Mouse (Mus musculus): ENCODE results near the gene Rbx1.
"Not testable (repeated sequence)": the region's sequence is repeated elsewhere in the genome, so short reads cannot be mapped to it uniquely, and the experiment has no call there.

Rbx1 gene

DNA sequence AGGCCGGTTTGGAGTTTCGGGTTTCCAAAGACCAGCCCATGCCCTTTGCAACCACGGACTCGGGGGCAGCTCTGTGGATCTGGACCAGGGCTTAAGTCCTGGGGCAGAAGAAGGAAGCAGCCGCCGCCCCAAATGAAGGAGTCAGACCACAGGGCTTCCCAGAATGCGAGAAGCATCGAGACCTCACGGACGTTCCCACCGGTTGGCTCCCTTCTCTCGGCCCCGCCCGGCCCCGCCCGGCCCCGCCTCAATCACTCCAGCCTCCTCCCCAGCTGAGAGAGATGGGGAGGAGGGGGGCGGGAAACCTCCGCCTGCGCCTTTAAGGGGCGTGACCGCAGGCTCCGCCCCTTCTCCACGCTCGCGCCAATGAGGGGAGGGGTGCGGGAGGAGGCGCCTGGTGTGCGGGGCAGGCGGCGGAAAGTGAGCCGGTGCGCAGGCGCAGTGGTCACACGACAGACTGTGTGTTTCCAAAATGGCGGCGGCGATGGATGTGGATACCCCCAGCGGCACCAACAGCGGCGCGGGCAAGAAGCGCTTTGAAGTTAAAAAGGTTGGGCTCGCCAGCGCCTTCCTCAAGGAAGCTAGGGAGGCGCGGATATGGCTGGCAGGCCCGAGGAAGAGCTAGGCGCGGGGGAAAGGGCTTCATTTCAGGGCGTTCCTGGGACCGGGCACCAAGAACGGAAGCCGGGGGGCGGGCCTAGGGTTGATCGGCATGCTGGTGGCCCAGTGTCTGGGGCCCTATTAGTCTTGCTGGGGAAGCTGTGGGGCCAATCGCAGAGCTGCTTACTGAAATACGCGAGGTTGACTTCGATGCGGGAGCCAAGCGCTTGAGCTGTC, at the start of gene Rbx1:
TSS of gene Rbx1 (plus strand) at position 396 of the 837 bp plus-strand sequence.
- peak; percentile 97 for DNase-seq (ENCODE audit: low spot score)

DNA sequence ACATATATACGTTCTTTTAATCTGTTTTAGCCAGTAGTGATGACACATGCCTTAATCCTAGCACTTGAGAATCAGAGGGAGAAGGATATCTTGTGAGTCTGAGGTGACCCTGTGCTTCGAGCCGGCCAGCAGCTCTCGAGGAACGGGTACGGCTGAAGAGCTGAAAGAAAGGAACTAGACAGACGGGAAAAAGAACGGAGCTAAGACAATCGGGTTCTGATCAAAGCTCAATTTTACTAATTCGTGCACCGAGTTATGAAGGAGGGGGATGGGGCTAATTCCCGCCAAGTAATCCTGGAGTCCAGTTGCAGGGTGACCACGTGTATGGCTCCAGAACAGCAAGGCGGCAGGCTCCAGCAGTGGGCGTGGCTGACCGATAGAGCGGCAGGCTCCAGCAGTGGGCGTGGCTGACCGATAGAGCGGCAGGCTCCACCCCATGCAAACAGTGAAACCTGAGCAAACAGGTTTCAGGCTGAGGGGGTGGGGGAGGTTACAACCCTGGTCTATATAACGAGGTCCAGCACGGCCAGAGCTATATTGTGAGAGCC, 49.3 kb upstream of the Rbx1 start:
- not testable (repeated sequence) for DNase-seq (ENCODE audit: low spot score)

DNA sequence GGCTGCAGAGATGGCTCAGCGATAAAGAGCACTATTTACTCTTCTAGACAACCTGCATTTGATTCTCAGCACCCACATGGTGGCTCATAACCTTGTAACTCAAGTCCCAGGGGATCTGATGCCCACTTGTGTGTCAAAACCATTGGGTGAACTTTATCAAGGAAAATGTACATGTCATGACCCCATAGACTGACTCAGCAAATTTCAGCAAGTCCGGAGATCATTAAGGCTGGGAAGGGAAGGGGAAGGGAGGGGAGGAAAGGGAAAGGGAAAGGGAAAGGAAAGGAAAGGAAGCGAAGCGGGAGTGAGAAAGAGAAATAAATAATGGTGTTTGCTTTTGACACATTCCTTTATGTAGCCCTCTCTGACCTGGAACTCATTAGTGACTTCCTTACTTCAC, 48.0 kb upstream of the Rbx1 start:
- DNase-seq (ENCODE audit: low spot score): no peak

DNA sequence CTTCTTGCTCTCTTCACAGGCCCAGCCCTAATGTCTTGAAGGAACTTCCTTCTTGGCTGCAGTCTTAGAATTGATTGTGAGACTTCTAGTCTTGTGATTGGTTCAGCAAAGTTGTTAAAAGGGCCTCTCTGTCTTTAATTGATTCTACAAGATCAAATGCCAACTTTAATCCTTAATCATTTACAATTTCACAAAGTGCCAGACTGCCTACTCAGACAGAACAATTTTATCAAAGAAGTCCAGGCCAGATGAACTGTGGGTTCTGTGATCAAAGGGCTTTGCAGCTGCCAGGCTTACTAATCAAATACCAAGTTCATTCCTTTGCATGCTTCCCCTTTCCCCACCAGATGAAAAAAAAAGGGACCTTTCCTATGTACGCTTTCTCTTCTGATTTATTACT, 44.6 kb upstream of the Rbx1 start:
- no peak for DNase-seq (ENCODE audit: low spot score)

DNA sequence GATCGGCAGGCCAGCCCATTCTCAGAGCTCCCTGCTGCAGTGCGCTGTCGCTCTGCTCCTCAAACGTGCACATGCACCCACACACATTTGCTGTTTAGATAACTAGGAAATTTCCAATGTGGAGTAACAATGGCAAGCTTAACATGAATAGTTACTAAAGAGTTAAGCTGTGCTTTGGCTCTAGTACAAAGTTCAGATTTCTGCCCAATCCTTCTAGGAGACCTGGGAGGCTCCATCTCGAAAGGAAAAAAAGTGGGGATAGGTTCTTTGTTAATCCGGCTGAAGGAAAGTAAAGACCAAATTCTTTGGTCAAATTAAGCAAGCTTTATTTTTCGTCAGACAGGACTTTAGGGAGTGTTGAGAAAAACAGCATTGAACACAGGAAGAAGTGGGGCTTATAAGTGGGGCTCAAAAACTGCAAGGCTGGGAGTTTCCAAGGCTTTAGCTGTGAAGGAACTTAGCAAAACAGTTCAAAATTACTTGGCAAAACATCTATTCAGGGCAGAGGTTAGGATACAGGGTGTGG, 43.9 kb upstream of the Rbx1 start:
- DNase-seq (ENCODE audit: low spot score): no peak

DNA sequence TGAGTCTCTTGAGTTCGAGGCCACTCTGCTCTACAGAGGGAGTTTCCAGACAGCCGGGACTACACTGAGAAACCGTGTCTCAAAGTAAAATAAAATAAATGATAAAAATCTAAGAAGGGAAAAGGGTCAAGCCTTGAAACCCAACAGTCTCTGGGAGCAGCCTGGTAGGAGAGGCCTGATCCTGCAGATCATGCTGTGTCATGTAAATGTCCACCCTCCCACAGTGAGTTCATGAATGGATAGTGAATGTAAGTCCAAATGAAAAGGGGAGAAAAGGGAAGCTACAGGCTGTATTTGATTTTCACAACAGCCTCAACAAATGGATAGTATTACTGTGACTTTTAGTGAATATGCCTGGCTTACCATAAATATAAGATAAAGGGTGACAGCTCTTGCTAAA, 40.8 kb upstream of the Rbx1 start:
- no peak for DNase-seq (ENCODE audit: low spot score)

DNA sequence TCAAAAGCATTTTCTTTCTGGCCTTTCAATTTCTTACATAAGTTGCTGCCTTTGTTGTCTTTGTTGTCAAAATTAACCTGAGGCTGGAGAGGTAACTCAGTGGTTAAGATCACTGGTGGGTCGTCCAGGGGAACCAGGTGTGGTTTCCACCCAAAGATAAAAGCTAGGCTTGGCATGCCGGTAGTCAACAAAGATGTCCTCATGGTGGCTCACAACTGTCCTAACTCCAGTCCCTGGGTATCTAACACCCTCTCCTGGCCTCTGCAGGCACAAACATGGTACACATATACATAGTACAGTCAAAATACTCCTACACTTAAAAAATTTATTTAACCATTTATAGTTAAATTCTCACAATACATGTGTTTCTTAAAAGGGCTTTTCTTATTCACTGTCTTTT, 38.1 kb upstream of the Rbx1 start:
- DNase-seq (ENCODE audit: low spot score): no peak

DNA sequence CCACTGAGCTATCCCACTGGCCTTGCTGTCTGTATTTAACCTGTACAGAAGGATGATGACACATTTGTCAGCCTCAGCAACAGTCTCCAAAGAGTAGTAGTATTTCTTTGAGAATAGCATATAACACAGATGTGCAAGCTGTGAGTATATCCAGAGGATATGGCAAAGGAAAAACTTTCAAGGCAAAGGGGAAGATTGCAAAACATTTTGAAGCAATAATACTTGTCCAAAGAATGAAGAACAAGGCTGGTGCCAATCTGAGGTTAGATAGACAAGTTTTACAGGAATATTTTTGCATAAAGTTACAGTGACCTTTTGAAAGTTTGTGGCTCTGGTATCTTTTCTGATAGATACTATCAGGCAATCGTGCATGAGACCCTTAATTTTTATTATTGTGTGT, 34.9 kb upstream of the Rbx1 start:
- no peak for DNase-seq (ENCODE audit: low spot score)

DNA sequence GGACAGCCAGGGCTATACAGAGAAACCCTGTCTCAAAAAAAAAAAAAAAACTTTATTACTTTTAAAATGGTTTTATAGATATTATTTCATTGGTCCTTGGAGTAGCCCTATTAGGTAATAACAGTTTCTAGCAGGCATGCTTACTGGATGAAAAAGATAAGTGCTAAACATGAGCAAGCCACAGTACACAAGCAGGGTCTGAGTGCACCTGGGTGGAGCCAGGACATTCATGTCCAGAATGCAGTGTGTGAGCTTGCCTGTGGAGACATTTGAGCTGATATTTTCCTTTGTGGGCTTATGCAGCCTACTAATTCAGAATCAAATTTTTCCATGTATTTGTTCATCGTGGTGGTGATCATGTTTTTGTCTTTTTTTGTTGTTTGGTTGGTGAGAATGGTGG, 27.8 kb upstream of the Rbx1 start:
- no peak for DNase-seq (ENCODE audit: low spot score)

DNA sequence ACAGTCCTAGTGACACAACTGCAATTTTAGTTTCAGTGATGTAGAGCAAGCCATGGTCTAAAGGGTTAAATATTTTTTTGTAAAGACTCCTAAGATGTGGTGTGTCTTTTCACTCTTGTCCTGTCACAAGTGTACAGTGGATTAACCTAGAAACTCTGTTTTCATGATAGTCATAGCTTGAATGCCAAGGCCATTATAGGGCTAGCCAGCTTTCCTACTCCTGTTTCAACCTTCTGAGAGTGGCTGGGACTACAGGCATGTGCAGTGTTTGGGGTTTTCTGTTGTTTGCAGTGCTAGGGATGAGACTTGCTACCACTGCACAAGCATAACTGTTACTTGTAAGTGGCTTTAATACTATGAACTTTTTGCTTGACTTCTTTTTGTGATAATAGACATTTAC, 26.9 kb upstream of the Rbx1 start:
- DNase-seq (ENCODE audit: low spot score): no peak

DNA sequence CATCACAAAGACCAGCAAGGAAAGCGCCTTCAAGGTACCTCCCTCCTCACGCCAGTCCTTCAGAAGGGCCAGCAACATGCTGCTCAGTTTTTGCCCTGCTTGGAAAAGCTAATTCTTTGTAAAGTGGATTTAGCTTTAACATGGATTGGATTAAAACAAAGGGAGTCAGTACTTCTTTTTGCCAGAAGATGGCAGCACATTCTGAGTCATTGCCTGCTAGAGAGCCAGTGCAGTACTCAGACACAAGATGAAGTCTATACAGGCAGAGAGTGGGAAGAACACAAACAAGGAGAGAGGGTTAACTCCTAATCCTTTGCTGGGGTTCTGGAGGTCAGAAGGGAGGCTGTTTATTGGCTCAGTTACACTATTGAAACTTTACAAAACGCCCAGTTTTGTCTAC, 17.6 kb upstream of the Rbx1 start:
- DNase-seq (ENCODE audit: low spot score): peak; percentile 73

DNA sequence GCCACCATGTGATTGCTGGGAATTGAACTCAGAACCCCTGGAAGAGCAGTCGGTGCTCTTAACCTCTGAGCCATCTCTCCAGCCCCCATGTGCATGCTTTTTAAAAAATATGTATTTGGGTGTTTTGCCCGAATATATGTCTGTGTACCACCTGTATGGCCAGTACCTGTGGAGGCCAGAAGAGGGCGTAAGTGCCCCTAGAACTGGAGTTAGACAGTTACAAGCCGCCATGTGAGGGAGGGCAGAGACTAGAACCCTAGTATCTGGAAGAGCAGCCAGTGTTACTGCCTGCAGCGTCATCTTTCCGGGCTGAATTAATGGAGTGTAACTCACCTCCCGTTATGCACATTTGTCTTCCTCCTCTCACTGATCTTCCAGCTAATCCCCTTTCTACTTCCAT, 4.6 kb upstream of the Rbx1 start:
- DNase-seq (ENCODE audit: low spot score): no peak

DNA sequence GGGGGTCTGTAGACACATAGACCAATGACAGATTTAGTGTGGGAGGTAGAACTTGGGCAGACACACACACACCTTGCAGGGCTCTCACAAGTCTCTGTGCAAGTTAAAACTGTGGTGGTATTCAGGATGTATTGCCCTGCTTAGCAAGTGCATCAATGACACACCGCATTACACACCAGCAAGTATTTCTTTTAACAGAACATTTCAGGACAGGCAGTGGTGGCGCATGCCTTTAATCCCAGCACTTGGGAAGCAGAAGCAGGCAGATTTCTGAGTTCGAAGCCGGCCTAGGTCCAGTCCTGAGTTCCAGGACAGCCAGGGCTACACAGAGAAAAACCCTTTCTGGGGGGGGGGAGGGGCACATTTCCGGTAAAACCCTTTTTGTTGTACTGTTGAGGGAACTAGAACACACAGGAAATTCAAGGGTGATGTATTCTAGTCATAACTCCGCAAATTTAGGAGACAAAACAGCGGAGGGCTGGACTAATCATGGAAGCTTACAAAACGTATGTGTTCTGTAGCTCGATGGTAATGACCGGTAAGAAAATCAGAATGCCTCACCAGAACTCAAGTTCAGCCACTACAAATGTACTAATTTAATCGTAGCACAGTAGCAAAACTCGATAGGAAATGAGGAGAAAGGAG, 958 bp upstream of the Rbx1 start:
- no peak for DNase-seq (ENCODE audit: low spot score)

DNA sequence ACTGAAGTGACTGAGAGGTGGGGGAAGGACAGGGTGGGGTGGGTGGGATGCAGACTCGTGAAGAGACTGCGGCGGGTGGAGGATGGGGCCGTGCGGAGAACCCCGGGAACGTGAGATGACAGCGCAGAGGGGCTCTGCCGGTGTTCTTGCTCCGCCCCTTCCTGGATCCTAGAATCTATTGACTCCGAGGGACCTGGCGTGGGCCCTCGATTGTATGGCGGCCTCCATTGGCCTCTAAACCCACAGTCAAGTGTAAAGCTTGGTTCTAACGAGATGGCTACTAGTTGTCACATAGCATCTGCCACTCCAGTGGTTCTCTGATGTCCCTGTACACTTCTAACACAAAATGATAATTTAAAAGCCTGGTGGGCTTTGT, 630 bp downstream of the Rbx1 start:
- DNase-seq (ENCODE audit: low spot score): no peak

DNA sequence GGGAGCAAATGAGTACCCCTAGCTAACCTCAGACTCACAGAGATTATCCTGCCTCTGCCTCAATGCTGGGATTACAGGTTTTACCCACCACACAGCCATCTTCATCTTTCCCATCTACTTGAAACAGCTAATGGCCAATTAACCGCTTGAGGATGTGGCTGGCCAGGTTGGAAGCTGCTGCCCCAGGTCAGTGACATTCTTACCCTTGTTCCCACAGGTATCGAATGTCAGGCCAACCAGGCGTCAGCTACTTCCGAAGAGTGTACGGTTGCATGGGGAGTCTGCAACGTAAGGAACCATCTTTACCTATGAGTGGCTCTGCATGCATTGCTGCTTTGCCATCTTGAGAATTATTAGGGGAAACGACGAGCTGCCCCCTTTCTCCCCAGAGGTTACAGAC, 4.6 kb downstream of the Rbx1 start:
- no peak for DNase-seq (ENCODE audit: low spot score)

DNA sequence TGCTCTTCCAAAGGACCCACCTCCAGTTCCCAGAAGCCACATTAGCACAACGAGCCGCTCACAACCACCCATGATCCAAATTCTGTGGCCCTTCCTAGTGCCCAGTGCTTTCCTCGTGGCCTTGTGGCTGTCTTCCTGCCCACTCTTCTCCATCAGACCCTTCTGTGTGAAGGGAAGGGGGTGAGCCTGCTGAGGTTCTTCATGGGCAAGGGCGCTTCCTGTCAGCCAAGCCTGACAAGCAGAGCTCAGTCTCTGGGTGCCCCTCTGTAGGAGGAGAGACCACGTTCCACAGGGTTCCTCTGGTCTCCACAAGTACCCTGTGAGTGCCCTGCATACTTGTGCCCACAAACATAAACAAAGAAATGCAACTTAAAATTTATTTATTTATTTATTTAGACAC, 6.2 kb downstream of the Rbx1 start:
- no peak for DNase-seq (ENCODE audit: low spot score)

DNA sequence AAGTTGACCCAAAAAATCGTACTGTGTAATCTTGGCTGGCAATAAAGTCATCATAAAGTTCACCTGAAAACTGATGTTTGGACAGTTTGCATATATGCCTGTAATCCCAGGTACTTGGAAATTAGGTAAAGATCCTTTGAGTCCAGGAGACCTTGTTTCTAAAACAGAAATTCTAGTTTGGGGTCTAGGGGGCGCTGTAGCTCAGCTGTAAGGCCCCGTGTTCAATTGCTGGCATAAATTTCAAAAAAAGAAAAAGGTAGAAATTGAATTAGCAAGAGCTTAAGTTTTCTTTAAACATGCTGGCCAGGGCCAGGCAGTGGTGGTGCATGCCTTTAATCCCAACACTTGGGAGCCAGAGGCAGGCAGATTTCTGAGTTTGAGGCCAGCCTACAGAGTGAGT, 9.6 kb downstream of the Rbx1 start:
- DNase-seq (ENCODE audit: low spot score): no peak

DNA sequence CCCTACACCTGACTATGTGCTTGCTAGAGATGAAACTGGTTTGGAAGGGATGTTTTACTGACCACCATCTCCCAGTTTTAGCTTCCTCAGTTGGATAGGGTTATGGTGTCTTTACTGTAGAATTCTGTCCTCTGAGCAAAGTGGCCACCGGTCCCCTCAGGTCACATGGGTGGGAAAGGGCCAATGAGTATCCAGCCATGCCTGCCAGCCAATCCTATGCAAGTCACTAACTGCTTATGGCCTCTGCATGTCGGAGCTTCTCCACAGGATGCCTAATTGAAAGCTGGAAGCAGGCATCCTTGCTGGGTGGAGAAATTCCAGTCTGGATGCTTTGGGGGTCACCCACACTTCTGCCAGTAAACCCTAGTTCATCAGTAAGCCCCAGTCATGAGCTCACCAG, 10.5 kb downstream of the Rbx1 start:
- no peak for DNase-seq (ENCODE audit: low spot score)

DNA sequence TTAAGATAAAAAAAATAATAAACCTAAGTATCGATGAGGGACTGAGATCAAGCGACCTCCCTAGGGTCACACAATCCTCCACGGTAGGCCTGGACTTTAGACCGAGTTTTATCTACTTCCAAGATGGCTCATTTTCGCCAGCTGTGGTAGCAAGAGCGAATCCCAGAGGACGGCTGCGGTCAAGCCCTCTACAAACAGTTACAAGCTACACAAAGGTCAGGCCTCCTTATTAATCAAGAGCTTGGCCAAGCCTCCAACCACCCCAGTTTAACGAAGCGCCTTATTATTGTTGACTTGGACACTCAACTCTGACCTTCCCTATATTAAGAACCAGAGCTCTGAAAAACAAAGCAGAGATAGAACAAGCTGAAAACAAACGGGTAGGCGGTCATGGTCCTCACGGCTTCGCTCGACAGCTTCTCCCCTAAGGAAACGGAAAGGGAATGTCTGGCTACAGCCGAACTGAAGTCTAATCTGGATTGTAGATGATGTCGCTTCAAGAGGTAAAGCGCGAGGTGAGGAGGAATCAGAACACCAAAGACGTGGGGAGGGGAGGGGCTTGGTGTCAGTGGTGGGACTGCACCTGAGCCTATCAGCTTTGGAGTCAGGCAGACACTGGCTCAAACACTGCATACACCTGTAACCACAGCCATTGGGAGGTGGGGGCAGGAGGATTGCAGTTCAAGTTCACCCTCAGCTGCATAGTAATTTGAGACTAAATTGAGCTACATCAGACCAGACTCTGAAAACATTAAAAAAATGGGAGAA, 13.5 kb downstream of the Rbx1 start:
- no peak for DNase-seq (ENCODE audit: low spot score)

DNA sequence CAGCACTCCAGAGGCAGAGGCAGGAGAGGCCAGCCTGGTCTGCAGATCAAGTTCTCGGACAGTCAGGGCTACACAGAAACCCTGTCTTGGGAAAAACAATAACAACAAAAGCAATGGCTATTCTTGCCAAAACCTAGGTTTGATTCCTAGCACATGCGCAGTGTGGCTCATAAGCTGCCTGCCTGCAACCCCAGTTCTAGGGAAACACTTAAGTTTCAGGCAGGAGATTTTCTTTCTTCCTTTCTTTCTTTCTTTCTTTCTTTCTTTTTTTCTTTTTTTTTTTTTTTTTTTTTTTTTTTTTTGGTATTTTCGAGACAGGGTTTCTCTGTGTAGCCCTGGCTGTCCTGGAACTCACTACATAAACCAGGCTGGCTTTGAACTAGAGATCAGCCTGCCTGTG, 14.2 kb downstream of the Rbx1 start:
- DNase-seq (ENCODE audit: low spot score): not testable (repeated sequence)

DNA sequence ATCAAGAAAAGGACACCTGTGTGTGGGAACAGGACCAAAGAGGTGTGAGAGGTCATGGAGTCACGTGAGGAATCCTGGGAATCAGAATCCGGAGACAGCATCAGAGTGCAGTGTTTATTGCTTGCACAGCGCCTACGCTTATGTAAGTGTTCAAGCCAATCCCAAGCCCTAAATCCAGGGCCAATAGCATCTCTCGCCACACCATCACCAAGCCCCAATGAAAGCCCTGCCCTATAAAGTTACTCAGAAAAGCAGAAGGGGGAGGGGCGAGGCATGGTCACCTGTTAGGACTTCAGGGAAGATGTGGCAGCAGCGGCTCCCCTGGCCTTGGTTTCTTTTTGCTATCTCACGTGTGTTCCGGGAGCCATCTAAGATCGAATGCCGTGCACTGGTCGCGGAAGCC, 14.9 kb downstream of the Rbx1 start:
- no peak for DNase-seq (ENCODE audit: low spot score)

DNA sequence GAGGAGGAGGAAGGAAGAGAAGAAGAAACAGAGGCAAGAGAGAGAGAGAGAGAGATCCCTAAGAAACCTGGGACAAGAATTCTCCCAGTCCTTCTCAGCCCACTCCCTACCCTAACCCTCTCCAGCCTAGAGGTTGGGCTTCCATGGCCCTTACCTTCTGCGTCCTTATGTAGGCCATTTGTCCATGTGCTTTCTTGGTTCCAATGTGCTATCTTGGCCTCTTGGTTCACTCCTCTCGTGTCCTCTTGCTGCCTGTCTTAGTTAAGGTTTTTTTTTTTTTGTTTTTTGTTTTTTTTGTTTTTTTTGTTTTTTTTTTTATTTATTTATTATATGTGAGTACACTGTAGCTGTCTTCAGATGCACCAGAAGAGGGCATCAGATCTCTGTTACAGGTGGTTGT, 16.9 kb downstream of the Rbx1 start:
- no peak for DNase-seq (ENCODE audit: low spot score)

DNA sequence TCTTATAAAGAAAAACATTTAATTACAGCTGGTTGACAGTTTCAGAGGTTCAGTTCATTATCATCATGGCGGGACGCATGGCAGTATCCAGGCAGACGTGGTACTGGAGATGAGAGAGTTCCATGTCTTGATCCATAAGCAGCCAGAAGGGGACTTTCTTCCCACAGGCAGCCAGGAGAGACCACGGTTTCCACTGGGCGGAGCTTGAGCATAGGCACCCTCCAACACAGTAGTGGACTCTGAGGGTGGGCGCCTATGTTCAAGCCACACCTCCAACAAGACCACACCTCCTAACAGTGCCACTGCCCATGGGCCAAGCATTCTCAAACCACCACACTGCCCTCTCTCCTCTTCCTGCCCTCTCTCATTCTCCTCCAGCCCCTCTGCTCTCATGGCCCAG, 17.6 kb downstream of the Rbx1 start:
- DNase-seq (ENCODE audit: low spot score): no peak

All from layer of hippocampus, adult 9-10 months (tissue).